9 mouse cellular contexts compared by ENCODE assay signal in genomic region chr1:84619131-84619760, GRCm38 (mm10).
DNase-seq lines count a peak whose midpoint lies in the region; ATAC-seq and TF ChIP-seq lines count a peak whose summit lies in the region.
"Had no signal": no experiment of that assay in that cellular context is flagged by ENCODE, and none has a peak within 500 bp of the region (broad histone marks: within the 10 kb centered on the region; RNA-seq: fewer than 3 reads in every experiment).

No protein-coding gene starts in this region.

- no peak for TF ChIP-seq CTCF in thymus, adult 2 months (IDR thresholded peaks at IDR 0.05; ENCODE audit: borderline replicate concordance, control insufficient read depth, extremely low read depth, insufficient read depth, low read length, poor library complexity)

- WGBS in hindbrain, embryonic 13.5 days, result 33% methylated on average over 16 of the region's 16 CpGs
- WGBS in hindbrain, embryonic 10.5 days, result 58% methylated on average over 16 of the region's 16 CpGs
- 43% methylated on average over 16 of the region's 16 CpGs for WGBS in embryonic facial prominence, embryonic 13.5 days
- 26% methylated on average over 16 of the region's 16 CpGs for WGBS in midbrain, embryonic 16.5 days
- 94% methylated on average over 16 of the region's 16 CpGs for WGBS in thymus, adult 2 months

- TF ChIP-seq POLR2A in thymus, adult 2 months (IDR thresholded peaks at IDR 0.05; ENCODE audit: control insufficient read depth, extremely low read depth, insufficient read depth, low read length, poor library complexity), result no peak

- H3K27ac ChIP-seq in hindbrain, embryonic 13.5 days, result peak overlapping the region; percentile 82
- no peak overlapping the region for H3K27ac ChIP-seq in hindbrain, embryonic 10.5 days
- no peak overlapping the region for H3K27ac ChIP-seq in embryonic facial prominence, embryonic 13.5 days
- H3K27ac ChIP-seq in midbrain, embryonic 16.5 days (ENCODE audit: low read length), result peak overlapping the region; percentile 5
- H3K27ac ChIP-seq in thymus, adult 2 months (ENCODE audit: control insufficient read depth, insufficient read depth, low read length), result no peak overlapping the region

- peak overlapping the region; percentile 35; the same call in 1 of the 2 replicates for H3K9ac ChIP-seq in hindbrain, embryonic 13.5 days
- no peak overlapping the region for H3K9ac ChIP-seq in embryonic facial prominence, embryonic 13.5 days
- H3K9ac ChIP-seq in midbrain, embryonic 16.5 days (ENCODE audit: low read depth, low read length), result 0 out of 2 replicates have a peak overlapping the region, but pooled peaks have one; percentile 2

- no peaks in the 10 kb centered on the region for H3K27me3 ChIP-seq in hindbrain, embryonic 13.5 days
- no peaks in the 10 kb centered on the region for H3K27me3 ChIP-seq in hindbrain, embryonic 10.5 days (ENCODE audit: insufficient read depth, poor library complexity, severe bottlenecking)
- H3K27me3 ChIP-seq in embryonic facial prominence, embryonic 13.5 days, result peaks cover 4% of the 10 kb centered on the region; the same call in 1 of the 2 replicates
- no peaks in the 10 kb centered on the region for H3K27me3 ChIP-seq in midbrain, embryonic 16.5 days (ENCODE audit: control insufficient read depth, insufficient read depth, low read depth, low read length)
- H3K27me3 ChIP-seq in thymus, adult 2 months (ENCODE audit: control insufficient read depth, insufficient read depth, low read length), result no peaks in the 10 kb centered on the region

- no peaks in the 10 kb centered on the region for H3K36me3 ChIP-seq in hindbrain, embryonic 13.5 days
- no peaks in the 10 kb centered on the region for H3K36me3 ChIP-seq in hindbrain, embryonic 10.5 days
- H3K36me3 ChIP-seq in embryonic facial prominence, embryonic 13.5 days, result no peaks in the 10 kb centered on the region
- H3K36me3 ChIP-seq in midbrain, embryonic 16.5 days (ENCODE audit: control insufficient read depth, insufficient read depth, low read length), result no peaks in the 10 kb centered on the region
- H3K36me3 ChIP-seq in thymus, adult 2 months (ENCODE audit: control insufficient read depth, insufficient read depth, low read length), result no peaks in the 10 kb centered on the region

- no peak for DNase-seq in hindbrain, embryonic 10.5 days (ENCODE audit: low spot score)
- no peak for DNase-seq in thymus, adult 2 months
- no peak for DNase-seq in retina, embryonic 14.5 days (ENCODE audit: low spot score)
- DNase-seq in cerebellum, adult 9-10 months, result no peak
- DNase-seq: cerebellum, adult 18-20 months had no signal

- no peak overlapping the region for H3K4me3 ChIP-seq in hindbrain, embryonic 13.5 days
- no peak overlapping the region for H3K4me3 ChIP-seq in hindbrain, embryonic 10.5 days
- H3K4me3 ChIP-seq in embryonic facial prominence, embryonic 13.5 days, result no peak overlapping the region
- H3K4me3 ChIP-seq in midbrain, embryonic 16.5 days (ENCODE audit: low read depth, low read length), result no peak overlapping the region
- no peak overlapping the region for H3K4me3 ChIP-seq in thymus, adult 2 months (ENCODE audit: control insufficient read depth, insufficient read depth, low read length)

- H3K4me1 ChIP-seq in hindbrain, embryonic 13.5 days (replicated peaks), result peaks cover 87% of the 10 kb centered on the region
- peaks cover 45% of the 10 kb centered on the region for H3K4me1 ChIP-seq in hindbrain, embryonic 10.5 days (replicated peaks)
- 0 out of 2 replicates have a peak, but pooled peaks cover 3% of the 10 kb centered on the region for H3K4me1 ChIP-seq in embryonic facial prominence, embryonic 13.5 days
- H3K4me1 ChIP-seq in midbrain, embryonic 16.5 days (ENCODE audit: control insufficient read depth, insufficient read depth, low read length), result peaks cover 42% of the 10 kb centered on the region
- no peaks in the 10 kb centered on the region for H3K4me1 ChIP-seq in thymus, adult 2 months (replicated peaks; ENCODE audit: control insufficient read depth, insufficient read depth, low read length)

- H3K9me3 ChIP-seq in hindbrain, embryonic 13.5 days, result no peaks in the 10 kb centered on the region
- H3K9me3 ChIP-seq in hindbrain, embryonic 10.5 days, result no peaks in the 10 kb centered on the region
- no peaks in the 10 kb centered on the region for H3K9me3 ChIP-seq in embryonic facial prominence, embryonic 13.5 days
- no peaks in the 10 kb centered on the region for H3K9me3 ChIP-seq in midbrain, embryonic 16.5 days (replicated peaks; ENCODE audit: control insufficient read depth, low read length, poor library complexity, severe bottlenecking)

- ATAC-seq in hindbrain, embryonic 13.5 days (ENCODE audit: low FRiP score), result no peak
- no peak for ATAC-seq in embryonic facial prominence, embryonic 13.5 days (ENCODE audit: insufficient number of reproducible peaks, insufficient read depth, low FRiP score, low TSS enrichment, low read depth)
- peak; percentile 70 for ATAC-seq in frontal cortex, adult (ENCODE audit: low TSS enrichment)
- ATAC-seq in midbrain, embryonic 16.5 days, result no peak

- peak overlapping the region; percentile 29; the same call in 1 of the 2 replicates for H3K4me2 ChIP-seq in hindbrain, embryonic 13.5 days
- H3K4me2 ChIP-seq in embryonic facial prominence, embryonic 13.5 days, result peak overlapping the region; percentile 24
- H3K4me2 ChIP-seq in midbrain, embryonic 16.5 days (ENCODE audit: low read length), result peak overlapping the region; percentile 18; the same call in 1 of the 2 replicates

Comparison
In these comparisons a context has a peak if more than half of its experiments do, and no peak if none do; other contexts are left out.
1. H3K27ac ChIP-seq: peak in hindbrain, embryonic 13.5 days (single experiment) and midbrain, embryonic 16.5 days (single experiment); none in hindbrain, embryonic 10.5 days (single experiment), embryonic facial prominence, embryonic 13.5 days (single experiment) and thymus, adult 2 months (single experiment).
2. Peak in every context shown above with its lines, with median percentiles within 50 percentile points of each other: H3K4me2 ChIP-seq.